Mouse (Mus musculus): Measurements from ENCODE around the gene Rufy2.

Rufy2 gene

DNA sequence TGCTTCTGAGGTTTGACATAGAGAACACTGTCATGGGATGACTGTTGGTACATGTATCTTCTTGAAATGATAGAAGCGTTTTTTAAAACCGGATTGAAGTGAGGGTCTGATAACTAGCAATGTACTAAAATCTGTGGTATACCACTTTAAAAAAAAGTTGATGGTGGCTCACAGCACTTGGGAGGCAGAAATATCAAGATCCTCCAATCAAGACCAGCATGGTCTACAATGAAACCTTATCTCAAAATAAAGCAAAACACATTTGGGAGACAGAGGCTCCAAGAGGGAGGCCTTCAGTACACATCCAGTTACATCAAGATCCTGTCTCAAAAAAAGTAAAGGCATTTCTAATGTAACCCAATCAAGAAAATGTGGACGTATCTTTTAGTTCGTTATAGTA, 41.7 kb downstream of the Rufy2 start:
- DNase-seq = no peak

DNA sequence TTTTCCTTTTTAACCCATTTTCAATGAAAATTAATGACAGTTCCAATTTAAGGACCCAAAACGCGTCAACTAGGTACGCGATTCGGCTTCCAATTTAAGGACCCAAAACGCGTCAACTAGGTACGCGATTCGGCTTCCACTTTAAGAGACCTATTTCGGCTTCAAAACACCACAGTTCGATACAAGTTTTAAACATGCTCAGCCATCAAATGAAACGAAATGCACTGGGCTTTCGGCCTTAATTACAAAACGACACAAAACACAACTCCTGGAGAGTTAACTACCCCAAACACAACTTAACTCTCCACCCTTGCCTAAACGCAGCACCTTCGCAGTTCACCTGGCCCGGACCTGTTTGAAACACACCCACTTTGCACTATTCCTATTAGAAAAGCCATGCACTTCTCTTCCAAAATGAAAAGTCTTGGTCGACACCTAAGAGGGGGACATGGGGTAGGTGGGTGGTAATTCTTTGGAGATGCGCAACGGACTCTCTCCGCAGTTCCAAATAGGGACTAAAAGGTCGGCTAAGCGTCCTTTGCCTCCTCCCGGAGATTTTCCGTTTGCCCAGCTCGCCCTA, 42.6 kb downstream of the Rufy2 start:
- no peak for DNase-seq

DNA sequence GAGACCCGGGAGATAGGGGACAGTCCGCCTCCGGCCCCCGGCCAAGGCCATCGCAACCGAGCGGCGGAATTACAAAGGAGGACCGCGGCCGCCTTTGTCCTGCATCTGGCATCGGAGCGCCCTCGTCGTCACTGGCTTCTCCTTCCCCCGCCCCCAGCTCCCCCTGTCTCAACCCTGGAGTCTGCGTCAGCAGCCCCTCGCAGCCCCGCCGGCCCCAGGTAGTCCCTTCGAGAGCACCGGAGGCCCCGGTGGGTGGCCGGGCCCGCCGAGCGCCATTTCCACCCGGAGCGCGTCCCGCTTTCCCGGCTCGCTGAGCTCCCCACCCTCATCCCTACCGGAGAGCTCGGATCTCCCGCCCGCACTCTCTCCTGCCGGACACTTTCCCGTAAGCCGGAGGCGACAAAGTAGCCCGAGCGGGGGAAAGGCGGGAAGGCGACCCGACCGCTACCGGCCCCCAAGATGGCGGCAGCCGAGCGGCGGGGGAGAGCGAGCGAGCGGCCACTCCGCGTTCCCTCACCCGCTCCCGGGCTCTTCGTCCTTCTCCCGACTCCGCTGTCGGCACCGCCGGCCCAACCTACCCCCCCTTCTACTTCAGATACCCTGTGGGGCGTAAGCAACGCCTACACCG, 43.2 kb downstream of the Rufy2 start:
- peak; percentile 63 to 68 for DNase-seq

DNA sequence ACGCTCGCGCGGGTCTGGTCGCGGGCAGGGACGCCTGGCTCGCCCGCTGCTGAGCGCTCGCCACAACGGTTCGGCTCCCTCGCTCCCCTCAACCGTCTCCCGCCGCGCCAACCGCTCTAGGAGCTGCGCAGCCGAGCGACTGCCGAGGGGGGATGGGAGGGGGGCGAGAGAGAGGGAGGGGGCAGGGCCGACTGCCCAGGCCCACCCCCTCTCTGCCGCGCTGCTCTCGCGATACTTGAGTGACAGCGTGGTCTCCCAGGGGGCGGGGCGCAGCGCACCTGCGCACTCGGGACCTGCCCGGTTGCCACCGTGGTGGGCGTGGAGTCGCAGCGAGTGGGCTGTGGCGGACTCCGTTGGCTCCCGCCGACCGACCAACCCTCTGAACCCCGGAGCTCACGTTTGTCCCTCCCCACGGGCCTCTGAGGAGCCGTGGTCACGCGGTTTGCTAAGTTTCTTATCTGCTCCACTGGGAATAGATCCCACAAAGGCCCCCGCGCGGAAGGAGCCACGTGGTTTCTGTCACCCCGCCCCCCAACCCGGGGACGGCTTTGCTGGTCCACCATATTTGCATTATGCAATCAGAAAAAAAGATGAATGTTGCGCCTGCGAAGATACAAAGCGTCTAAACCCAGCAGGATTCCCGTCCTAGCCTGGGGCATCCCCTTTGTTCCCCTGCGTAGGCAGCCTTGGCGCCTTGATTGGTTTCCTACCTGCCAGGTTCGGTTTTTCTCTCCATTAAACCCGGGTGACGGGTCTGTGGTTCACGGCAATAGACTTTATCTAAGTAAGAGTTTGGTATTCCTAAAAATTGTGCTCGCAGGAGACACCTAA, 43.9 kb downstream of the Rufy2 start, which contains the start of the genes Hnrnph3 and Pbld2:
Gene Hnrnph3 (minus strand): TSS at position 469 of the 831 bp plus-strand sequence.
Gene Pbld2 (plus strand): TSS at position 567 of the 831 bp plus-strand sequence.
- DNase-seq = peak; percentile 95 to 97

DNA sequence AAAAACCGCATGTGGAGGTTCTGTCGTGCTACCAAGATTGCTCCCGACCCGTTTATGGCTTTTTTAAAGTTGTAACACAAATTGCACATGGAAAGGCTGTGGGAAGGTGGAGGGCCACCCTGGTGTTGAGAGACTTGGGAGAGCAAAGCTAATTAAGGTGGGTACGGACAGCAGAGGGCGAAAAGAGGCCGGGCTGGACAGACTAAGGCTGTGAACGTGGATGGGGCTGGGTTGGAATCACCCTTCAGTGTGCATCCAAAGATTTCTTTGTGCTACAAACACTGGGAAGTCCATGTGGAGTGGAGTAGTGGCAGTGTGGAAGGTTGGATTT, 44.5 kb downstream of the Rufy2 start:
- DNase-seq = peak; percentile 6 to 36

DNA sequence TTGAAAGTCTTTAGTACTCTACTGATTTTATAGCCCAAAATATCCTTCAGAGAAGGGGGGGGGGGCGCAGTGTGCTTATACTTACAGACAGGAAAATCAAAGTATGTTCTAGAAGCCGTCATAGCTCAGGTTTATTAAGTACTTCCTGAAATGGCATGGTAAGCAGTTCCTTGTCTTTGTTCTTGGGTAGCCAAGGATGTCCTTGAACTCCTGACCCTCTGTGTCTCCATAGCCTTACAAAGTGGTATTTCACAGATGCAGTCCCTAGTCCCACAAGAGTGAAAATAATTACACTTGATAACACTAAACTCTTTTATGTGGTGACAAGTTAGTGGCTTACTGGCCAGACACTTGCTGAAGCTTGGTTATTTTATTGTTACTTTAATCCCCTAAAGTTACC, 45.0 kb downstream of the Rufy2 start:
- DNase-seq = no peak

DNA sequence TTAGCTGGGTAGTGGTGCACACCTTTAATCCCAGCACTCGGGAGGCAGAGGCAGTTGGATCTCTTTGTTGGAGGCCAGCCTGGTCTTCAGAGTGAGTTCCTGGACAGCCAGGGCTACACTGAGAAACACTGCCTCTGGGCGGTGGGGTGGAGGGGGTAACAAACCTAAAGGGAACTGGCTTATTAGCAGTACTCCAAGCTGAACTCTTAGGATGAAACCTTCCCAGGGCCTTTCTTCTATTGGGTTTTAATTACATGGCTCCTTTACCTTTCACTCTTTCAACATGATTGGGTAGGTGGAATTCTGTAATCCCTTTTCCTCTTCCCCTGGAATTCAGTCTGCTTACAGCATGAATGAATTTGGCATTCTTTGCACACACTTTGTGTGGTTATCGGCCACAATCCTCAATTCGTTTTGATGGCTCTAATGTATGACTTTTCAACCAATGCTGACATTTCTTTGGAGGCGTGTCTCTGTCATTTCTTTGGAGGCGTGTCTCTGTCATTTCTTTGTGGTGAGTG, 45.5 kb downstream of the Rufy2 start:
- DNase-seq = no peak

DNA sequence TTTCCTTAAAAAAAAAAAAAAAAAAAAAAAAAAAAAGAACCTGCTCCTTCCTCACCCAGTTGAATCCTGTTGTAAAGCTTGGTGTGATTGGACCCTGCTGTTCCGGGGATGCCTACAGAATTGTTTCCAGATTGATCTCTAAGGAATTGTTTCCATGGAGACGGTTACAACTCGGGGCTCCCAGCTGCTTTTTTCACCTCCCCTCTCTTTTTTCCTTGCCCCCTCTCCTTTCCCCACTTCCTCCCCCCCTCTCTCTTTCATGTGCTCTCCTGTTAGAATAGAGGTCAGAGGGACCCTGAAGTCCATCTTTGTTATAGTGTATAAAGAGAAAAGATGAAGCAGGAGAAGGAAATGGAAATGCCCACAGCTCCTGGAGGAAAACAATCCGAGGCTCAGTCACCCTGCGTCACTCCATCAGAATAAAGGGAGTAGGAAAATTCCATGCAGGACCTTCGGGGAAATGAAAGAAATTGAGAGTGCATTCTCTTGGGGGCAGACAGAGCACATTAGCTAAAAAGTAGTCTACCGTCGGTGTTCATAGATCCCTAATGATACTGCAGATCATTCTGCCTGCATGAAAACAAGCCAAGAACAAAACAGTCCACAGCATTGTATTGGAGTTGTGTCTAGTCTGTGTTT, 46.3 kb downstream of the Rufy2 start:
- no peak for DNase-seq

DNA sequence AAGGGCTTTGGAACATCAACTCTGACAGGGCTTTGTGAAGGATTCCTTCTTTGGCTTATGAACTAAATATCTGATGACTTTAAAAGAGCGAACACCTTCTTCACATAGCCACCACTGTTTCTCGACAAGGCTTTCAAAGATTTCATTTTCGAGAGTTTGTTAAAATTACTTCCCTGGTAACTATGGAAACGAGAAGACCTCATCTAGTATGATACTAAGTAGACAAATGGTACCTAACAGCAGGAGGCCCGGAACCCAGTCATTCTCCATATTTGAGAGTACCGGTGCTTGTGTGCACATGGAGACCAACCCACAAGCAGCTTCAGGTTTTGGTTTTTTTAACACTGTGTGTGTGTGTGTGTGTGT, 46.8 kb downstream of the Rufy2 start:
- DNase-seq = no peak

DNA sequence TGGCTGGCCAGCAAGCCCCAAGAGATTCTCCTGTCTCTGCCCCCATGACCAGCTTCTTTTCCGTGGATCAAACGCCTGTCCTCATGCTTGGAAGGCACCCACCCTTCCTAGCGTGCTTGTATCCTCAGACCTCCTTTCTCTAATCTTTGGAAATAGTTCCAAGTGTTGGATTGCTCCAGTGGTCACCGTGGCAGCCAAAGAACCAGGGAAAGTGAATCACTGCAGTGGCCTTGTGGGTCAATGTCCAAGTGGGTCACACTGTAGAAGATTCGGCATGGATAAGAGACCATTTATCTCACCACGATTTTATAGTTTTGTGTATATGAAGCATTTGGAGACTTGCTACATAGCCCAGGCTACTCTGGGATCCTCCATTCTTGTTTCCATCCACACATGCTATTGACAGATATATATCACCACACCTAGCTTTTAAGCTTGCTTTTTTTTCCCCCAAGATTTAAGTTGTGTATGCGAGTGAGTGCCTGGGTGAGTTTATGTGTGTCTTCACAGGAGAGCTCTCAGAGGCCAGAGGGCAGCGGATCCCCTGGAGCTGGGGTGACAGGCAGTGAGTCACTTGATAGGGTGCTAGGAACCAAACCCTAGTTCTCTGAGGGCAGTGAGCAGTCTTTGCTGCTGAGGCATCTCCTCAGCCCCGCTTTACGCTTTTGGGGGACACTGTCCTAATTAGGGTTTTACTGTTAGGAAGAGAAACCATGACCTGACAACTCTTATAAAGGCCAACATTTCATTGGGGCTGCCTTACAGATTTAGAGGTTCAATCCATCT, 47.5 kb downstream of the Rufy2 start:
- no peak for DNase-seq

DNA sequence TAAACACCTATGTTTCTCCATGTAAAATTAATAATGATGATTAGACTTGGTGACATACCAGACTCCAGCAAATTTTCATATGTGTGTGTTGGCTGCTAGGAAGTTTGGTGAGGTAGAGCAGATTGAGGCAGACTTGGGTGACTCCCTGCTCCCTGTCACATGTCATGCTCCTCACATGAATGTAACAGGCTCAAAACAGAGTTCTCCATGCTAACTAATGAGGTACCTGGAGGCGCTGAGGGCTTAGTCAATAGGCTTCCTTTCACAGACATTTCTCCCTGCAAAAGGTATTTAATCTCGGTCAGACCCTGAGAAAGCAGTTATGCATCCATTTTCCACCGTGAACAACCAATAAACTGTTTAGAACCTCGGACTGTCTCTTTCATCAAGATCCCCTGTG, 48.4 kb downstream of the Rufy2 start:
- no peak for DNase-seq

DNA sequence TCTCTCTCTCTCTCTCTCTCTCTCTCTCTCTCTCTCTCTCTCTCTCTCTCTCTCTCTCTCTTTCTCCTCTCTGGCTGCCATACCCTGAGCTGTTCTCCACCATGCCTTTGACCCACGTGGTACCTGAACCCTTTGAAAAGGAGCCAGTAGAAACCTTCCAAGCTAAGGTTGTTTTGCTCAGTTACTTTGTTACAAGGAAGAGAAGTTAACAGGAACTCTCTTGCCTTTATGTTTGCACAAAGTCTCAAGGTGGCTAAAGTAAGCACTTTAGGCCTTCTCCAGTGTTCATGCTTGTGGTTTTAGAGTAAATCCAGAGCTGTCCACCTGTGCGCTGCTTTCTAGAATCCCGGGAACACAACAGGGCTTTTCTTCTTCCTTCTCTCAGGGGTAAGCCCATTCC, 52.2 kb downstream of the Rufy2 start:
- no peak for DNase-seq

DNA sequence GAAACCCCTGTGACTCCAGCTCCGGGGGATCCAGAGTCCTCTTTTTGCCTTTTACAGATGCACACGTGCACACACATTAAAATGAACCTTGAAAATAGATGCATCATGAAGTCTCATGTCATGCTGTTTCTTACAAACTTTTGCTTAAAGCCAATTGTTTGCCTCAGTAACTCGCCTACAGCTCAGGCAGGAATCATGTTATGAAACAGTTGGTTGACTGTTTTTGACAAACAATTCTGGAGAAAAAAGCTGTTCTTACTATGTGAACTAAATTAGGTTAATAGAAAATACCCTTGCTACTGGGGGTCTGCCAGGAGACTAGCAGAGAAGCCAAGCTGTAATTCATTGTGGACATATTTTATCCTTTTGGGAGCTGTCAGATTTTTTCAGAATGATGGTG, 52.9 kb downstream of the Rufy2 start:
- DNase-seq = no peak

DNA sequence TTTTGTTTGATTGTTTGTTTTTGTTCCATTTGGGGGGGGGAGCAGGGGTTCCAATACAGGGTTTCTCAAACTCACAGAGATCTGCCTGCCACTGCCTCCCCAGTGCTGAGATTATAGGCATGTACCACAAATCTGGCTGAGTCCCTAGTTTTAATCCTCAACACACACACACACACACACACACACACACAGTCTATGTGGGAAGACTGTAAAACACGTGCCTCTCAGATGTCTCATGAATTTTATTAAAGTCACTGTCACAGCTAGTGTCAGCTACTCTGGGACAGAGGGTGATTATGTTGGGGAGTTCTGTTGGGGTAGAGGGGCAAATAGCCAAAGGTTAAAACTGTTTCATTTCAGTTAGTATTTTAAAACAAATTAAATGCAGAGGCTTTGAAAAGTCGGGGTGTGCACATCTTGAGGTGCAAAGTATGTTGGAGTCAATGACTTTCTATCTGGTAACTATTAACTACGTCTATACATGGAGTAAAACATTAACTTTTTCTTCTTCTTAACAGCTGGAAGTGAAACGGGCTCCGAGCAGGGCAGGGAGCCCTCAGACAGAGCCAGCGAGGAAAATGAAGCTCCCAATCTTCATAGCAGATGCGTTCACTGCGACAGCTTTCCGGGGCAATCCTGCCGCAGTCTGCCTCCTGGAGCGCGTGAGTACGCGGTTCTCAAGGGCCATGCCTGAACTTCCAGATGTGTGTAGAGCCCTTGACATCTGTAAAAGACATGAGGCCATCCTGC, 58.7 kb downstream of the Rufy2 start:
- no peak for DNase-seq

DNA sequence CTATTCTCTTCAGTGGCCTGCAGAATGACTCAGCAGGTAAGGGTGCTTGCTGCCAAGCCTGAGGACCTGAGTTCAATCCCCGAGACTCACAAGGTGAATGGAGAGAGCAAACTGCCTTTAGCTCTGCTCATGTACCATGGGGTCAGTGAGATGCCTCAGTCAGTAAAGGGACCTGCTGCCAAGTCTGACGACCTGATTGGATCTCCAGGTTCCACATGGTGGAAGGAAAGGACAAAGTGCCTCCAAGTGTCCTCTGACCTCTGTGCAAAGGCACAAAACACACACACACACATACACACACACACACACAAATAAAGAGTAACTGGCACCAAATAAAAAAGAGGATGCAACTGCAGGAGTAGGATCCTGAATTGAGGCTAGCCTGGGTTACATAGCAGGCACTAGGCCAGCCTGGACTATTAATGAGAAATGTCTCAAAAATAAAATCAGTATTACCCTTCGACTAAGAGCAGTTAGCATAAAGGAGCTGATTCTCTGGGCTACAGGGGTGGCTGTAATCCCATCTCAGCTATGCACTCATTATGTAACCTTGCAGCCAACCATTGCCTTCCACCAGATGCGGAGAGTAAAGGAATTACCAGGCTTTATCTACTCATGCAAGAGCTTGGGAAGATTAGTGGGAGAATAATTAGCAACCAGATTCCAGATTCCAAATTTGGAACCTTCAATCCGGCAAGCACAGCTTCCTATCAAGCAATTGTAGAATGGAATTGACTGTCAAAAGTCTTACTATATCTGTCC, 60.0 kb downstream of the Rufy2 start:
- no peak for DNase-seq

DNA sequence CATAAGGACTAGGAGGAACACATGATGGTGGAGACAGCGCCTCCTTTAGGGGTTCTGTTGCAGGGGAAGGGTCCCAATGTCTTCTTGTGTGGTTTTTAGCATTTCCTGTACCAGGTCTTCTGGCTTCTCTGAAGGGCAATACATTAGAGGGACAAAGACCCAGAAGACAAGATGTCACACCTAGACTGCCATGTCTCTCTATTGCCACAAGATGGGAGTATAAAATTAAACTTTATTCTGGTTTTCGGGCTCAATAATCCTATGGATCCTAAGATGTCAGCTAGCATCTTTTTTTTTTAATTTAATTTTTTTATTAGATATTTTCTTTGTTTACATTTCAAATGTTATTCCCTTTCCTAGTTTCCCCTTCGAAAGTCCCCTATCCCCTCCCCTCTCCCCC, 63.1 kb downstream of the Rufy2 start:
- no peak for DNase-seq

DNA sequence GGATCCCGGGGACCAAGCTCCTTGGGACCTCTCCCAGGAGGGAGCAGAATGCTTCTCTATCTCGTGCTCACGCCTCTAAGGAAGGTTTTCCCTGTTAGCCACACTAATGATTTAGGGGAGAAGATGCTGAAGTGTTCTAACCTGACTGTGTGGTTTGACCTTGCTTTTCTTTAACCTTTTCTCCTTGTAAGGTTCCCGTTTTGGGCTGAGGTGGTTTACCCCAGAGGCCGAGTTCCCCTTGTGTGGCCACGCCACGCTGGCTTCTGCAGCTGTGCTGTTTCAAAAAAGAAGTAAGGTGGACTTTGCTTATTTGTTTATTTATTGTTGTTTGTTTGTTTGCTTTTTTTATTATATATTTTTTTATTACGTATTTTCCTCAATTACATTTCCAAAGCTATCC, 67.7 kb downstream of the Rufy2 start:
- DNase-seq = no peak

DNA sequence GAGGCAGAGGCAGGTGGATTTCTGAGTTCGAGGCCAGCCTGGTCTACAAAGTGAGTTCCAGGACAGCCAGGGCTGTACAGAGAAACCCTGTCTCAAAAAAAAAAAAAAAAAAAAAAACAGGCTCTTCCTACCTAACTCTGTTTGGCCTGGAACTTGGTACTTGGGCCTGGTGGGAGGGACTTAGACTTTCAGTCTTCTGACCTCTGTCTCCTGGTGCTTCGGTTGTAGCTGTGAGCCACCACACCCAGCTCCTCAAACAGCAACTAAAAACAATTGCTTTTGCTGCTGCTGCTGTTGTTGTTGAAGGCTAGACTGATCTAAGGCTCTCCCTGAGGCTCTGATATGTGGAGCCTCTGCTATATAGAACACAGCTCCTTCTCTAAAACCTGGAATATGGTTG, 69.1 kb downstream of the Rufy2 start:
- no peak for DNase-seq

DNA sequence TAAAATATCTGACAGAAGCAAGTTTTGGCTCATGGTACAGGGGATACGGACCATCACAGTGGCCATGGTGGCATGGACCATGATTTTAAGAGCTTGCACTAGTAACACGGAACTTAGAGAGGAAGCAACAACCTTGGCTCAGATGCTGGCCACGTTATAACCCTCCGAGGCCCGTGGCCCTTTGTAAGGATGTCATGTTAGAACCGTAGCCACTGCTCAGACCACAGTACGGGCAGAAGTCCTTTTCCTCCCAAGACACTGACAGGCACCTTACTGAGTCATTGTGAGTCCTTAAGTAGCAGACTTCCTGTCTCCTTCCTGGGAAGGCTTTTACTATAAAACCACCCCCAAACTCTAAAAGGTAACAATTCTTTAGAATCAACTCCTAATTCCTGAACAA, 71.2 kb downstream of the Rufy2 start:
- no peak for DNase-seq

DNA sequence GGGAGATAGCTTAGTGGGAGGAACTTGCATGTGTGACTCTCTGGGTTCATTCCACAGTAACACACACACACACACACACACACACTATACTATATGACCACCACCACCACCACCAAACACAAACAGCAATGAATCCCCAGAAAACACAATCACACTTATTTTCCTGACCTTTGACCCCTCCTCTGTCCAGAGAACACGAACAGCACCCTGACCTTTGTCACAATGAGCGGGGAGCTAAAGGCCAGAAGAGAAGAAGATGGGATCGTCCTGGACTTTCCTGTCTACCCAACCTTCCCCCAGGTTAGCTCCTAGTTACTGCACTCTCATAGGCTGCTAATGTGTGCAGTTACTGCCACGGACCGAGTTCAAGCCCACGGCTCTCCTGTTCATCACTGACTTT, 72.0 kb downstream of the Rufy2 start:
- no peak for DNase-seq

DNA sequence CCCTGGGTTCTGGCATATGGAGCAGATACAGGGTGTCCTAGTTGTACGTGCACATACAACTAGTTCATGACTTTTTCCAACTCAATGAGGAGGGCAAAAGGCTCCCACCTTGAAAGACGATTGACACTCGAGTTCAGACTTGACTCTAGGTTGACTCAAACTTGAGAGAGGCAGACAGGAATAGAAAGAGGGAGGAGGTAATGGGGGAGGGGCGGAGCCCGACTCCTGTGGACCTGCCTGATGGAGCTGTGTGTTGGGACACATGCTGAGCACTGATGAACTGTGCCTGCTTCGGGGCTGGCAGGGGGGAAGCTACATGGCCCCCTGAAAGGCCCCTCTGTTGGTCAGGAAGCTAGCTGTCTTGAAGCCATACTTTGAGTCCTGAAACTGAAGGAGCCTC, 73.0 kb downstream of the Rufy2 start:
- DNase-seq = no peak

Data from thymus, adult 18-20 months (tissue).